Mouse (Mus musculus) hindbrain, embryonic 11.5 days (tissue): Measurements from ENCODE around the gene Nol11. TPM values are rescaled to one million over a fixed set of nuclear protein-coding genes. Genes with fewer than 3 reads are reported as not detected.
A peak's percentile ranks its signal among the peaks of the same experiment; 100 is the strongest.
"Not testable (repeated sequence)": the region's sequence is repeated elsewhere in the genome, so short reads cannot be mapped to it uniquely, and the experiment has no call there.

ENCODE experiments used
- ATAC-seq: fragments of 200-750 bp; cut with Nextera tagmentation; 2 replicates; pipeline ENCODE4 v1.8.0; 2017; ENCODE audit warnings: mild to moderate bottlenecking, moderate TSS enrichment, moderate library complexity; ENCODE audit not compliant: low FRiP score
- DNase-seq: peaks from one replicate; pipeline ENCODE4 v3.0.0-alpha.2; 2015; ENCODE audit warnings: low spot score
- H3K27ac ChIP-seq: fragments of 300-500 bp; sonication (generic); 2 replicates; pipeline ENCODE4 v1.5.1; 2014; ENCODE audit warnings: mild to moderate bottlenecking, low read depth, low read length
- H3K27me3 ChIP-seq: fragments of 300-500 bp; sonication (generic); 2 replicates; pipeline ENCODE4 v1.6.1; 2014; ENCODE audit warnings: mild to moderate bottlenecking, low read length, moderate library complexity, mixed read lengths; ENCODE audit not compliant: control insufficient read depth, insufficient read depth
- H3K36me3 ChIP-seq: fragments of 300-500 bp; sonication (generic); 2 replicates; pipeline ENCODE4 v1.6.1; 2014; ENCODE audit warnings: mild to moderate bottlenecking, low read length, moderate library complexity, mixed read lengths; ENCODE audit not compliant: control insufficient read depth, insufficient read depth
- H3K4me1 ChIP-seq: fragments of 300-500 bp; sonication (generic); replicated peaks from 2 replicates; pipeline ENCODE4 v1.6.1; 2014; ENCODE audit warnings: low read length, mixed read lengths; ENCODE audit not compliant: control insufficient read depth, insufficient read depth
- H3K4me2 ChIP-seq: fragments of 300-500 bp; sonication (generic); replicated peaks from 2 replicates; pipeline ENCODE4 v1.6.1; 2014; ENCODE audit warnings: mild to moderate bottlenecking, low read depth, low read length
- H3K4me3 ChIP-seq: fragments of 300-500 bp; sonication (generic); 2 replicates; pipeline ENCODE4 v1.5.1; 2014; ENCODE audit warnings: low read depth, low read length
- H3K9ac ChIP-seq: fragments of 300-500 bp; sonication (generic); 2 replicates; pipeline ENCODE4 v1.6.1; 2014; ENCODE audit warnings: low read depth, low read length
- H3K9me3 ChIP-seq: fragments of 300-500 bp; sonication (generic); 2 replicates; pipeline ENCODE4 v1.6.1; 2016; ENCODE audit warnings: low read length; ENCODE audit not compliant: control insufficient read depth
- WGBS: fragments of 180-500 bp; shearing (Covaris S2); extraction: QIAGEN DNeasy Blood & Tissue Kit; methylation state at CpG from one replicate; pipeline ENCODE4 v1.1.7; 2014; 5-methylcytosine and 5-hydroxymethylcytosine counted together
- polyA plus RNA-seq: library from polyadenylated mRNA; unstranded; fragments of >200 nt; fragmentation: Nextera tagmentation; extraction: Ambion mirVana; gene quantifications from 2 replicates; pipeline ENCODE4 v1.2.1, GENCODE M21; 2014

The Nol11 gene
- polyA plus RNA-seq, 1 experiment from 2014 or later = 65.8 TPM

DNA sequence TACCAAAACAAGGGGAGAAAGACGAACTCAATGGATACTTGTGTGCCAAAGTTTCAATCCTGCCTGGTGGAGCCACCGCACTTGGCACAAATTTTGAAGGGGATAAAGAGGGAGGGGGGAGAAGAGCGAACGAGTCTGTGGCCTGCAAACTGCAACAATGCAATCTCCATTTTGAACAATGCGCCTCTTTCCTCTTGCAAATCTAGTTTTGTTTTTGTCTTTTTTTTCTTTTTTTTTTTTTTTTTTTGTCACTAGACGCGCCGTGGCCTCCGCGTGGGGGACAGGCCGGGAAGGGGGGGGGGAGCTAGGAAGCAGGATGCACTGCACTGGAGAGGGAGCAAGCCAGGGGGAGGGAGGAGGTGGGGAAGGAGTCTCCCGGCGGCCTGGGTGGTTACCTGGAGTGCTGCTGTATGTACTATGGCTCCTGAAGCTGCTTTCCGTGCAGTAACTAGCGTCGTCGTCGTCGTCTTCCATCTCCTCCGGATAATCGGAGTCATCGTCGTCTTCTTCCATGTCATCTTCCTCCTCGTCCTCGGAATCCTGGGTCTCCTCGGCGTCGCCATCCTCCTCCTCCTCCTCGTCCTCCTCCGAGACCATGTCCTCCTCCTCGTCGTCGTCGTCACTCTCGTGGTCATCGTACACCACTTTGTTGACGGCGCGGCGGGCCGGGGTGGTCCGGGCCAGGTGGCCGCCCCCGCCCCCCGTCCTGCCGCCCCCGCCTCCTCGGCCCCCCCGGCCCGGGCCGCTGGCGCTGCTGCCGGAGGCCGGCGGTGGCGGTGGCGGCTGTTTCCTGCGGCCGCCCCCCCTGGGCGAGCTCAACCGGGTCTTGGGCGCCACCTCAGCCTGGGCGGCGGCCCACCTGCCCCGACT is 58.1 kb downstream of the Nol11 start:
- Histone ChIP-seq H3K36me3 (no peaks in the 10 kb centered on the region), H3K4me3 (peak overlapping the region; percentile 84), H3K4me1 (peaks cover 4% of the 10 kb centered on the region; the same call in 1 of the 2 replicates), H3K27me3 (no peaks in the 10 kb centered on the region), H3K9me3 (no peaks in the 10 kb centered on the region), H3K4me2 (peak overlapping the region; percentile 57), H3K9ac (peak overlapping the region; percentile 97), H3K27ac (peak overlapping the region; percentile 97)
- ATAC-seq (peak; percentile 73), DNase-seq (peak; percentile 76)
- WGBS = under 1% methylated on average over 27 of the region's 65 CpGs

GRCm38 (mm10) chr11:107130221-107130788 is 58.9 kb downstream of the Nol11 start:
- Histone ChIP-seq H3K4me3 (peak overlapping the region; percentile 84), H3K9ac (peak overlapping the region; percentile 97), H3K27me3 (no peaks in the 10 kb centered on the region), H3K36me3 (no peaks in the 10 kb centered on the region), H3K9me3 (no peaks in the 10 kb centered on the region), H3K27ac (no peak overlapping the region), H3K4me1 (peaks cover 4% of the 10 kb centered on the region; the same call in 1 of the 2 replicates), H3K4me2 (peak overlapping the region; percentile 57)
- DNase-seq (peak; percentile 44), ATAC-seq (no peak)
- WGBS = 2% methylated on average over 18 of the region's 18 CpGs

DNA sequence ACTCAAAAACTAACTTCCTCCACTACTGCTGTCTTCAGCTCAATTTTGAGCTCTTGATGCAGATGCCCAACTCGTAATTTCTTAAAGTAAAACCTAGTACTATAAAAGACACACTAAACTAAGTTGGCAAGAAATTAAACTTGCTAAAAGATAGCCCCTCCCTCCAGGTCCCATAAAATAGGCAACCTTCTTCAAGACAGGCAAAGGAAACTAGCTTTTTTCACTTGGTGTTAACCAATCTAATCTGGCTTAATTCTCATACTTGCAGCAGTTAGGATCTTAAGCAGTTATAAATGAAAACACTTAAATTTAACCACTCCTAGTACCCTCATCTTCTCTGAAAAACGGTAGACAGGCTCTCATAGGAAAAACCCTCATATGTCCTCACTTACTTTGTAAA is 59.5 kb downstream of the Nol11 start:
- Histone ChIP-seq H3K9me3 (no peaks in the 10 kb centered on the region), H3K4me1 (peaks cover 4% of the 10 kb centered on the region; the same call in 1 of the 2 replicates), H3K27me3 (no peaks in the 10 kb centered on the region), H3K27ac (no peak overlapping the region), H3K9ac (no peak overlapping the region), H3K4me3 (peak overlapping the region; percentile 84), H3K4me2 (peak overlapping the region; percentile 57), H3K36me3 (no peaks in the 10 kb centered on the region)
- 36% methylated on average over 2 of the region's 2 CpGs for WGBS
- DNase-seq = no peak
- no peak for ATAC-seq

DNA sequence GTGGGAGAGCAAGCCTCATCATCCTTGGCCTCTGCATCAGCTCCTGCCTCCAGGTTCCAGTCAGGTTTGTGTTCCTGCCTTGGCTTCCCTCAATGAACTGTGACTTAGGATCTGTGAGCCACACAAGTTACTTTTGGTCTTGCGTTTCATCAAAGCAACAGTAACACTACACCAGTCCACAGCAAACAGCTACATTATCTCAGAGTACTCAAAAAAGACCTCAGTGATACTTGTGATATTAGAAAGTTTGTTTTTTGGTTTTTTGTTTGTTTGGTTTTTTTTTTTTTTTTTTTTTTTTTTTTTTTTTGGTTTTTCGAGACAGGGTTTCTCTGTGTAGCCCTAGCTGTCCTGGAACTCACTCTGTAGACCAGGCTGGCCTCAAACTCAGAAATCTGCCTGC is 62.5 kb downstream of the Nol11 start:
- H3K4me1 ChIP-seq, H3K4me2 ChIP-seq, H3K36me3 ChIP-seq, H3K9ac ChIP-seq, H3K9me3 ChIP-seq, DNase-seq, H3K4me3 ChIP-seq, H3K27ac ChIP-seq, ATAC-seq, H3K27me3 ChIP-seq: not testable (repeated sequence)
- WGBS = 88% methylated on average over 1 of the region's 2 CpGs

DNA sequence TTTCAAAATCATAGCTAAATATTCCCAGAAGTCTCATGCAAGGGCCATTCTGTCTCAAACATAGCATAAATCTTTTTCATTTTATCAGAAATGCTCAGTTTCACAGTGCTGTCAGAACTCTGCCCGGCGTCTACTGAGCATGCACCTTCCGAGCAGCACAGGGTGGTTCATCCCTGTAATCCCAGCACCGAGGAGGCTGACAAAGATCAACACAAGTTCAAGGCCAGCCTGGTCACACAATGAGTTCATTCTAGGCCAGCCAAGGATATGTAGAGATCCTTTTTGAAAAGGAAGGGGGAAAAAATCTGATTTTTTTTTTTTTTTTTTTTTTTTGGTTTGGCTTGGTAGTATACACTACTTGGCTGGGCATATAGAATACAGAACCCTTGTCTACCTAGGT is 64.2 kb downstream of the Nol11 start:
- Histone ChIP-seq H3K4me1 (no peaks in the 10 kb centered on the region; the same call in 1 of the 2 replicates), H3K9me3 (no peaks in the 10 kb centered on the region), H3K36me3 (no peaks in the 10 kb centered on the region), H3K27ac (no peak overlapping the region), H3K4me2 (no peak overlapping the region), H3K9ac (no peak overlapping the region), H3K4me3 (no peak overlapping the region), H3K27me3 (no peaks in the 10 kb centered on the region)
- 85% methylated on average over 4 of the region's 4 CpGs for WGBS
- ATAC-seq (no peak), DNase-seq (no peak)

GRCm38 (mm10) chr11:107124327-107124731 is 64.9 kb downstream of the Nol11 start:
- H3K4me1 ChIP-seq = no peaks in the 10 kb centered on the region; the same call in 1 of the 2 replicates
- peak overlapping the region; percentile 30; the same call in 1 of the 2 replicates for H3K27ac ChIP-seq
- no peak overlapping the region for H3K4me3 ChIP-seq
- H3K36me3 ChIP-seq = no peaks in the 10 kb centered on the region
- no peak overlapping the region for H3K4me2 ChIP-seq
- DNase-seq (no peak), ATAC-seq (no peak)
- no peaks in the 10 kb centered on the region for H3K27me3 ChIP-seq
- H3K9ac ChIP-seq = no peak overlapping the region
- 32% methylated on average over 7 of the region's 7 CpGs for WGBS
- H3K9me3 ChIP-seq = no peaks in the 10 kb centered on the region

GRCm38 (mm10) chr11:107117789-107118188 is 71.4 kb downstream of the Nol11 start:
- Histone ChIP-seq H3K27me3 (no peaks in the 10 kb centered on the region), H3K4me3 (no peak overlapping the region), H3K9ac (no peak overlapping the region), H3K36me3 (no peaks in the 10 kb centered on the region), H3K27ac (no peak overlapping the region), H3K9me3 (no peaks in the 10 kb centered on the region), H3K4me1 (peaks cover 5% of the 10 kb centered on the region), H3K4me2 (no peak overlapping the region)
- DNase-seq = no peak
- no peak for ATAC-seq
- WGBS = 82% methylated on average over 12 of the region's 12 CpGs
